Mouse (Mus musculus) forebrain, embryonic 13.5 days (tissue): ENCODE results near the gene Adamts4. TPM values are rescaled to one million over a fixed set of nuclear protein-coding genes. Genes with fewer than 3 reads are reported as not detected.

Source experiments
- ATAC-seq: fragments of 200-750 bp; cut with Nextera tagmentation; 2 replicates; pipeline ENCODE4 v1.8.0; 2017
- H3K27ac ChIP-seq: fragments of 300-500 bp; sonication (generic); 2 replicates; pipeline ENCODE4 v1.5.1; 2015; ENCODE audit warnings: inconsistent platforms, mild to moderate bottlenecking, moderate library complexity
- H3K27me3 ChIP-seq: fragments of 300-500 bp; sonication (generic); 2 replicates; pipeline ENCODE4 v1.6.1; 2015; ENCODE audit warnings: mild to moderate bottlenecking, inconsistent platforms
- H3K36me3 ChIP-seq: fragments of 300-500 bp; sonication (generic); 2 replicates; pipeline ENCODE4 v1.6.1; 2015; ENCODE audit warnings: mild to moderate bottlenecking, inconsistent platforms; ENCODE audit not compliant: poor library complexity, severe bottlenecking
- H3K4me1 ChIP-seq: fragments of 300-500 bp; sonication (generic); 2 replicates; pipeline ENCODE4 v1.6.1; 2015; ENCODE audit warnings: inconsistent platforms
- H3K4me2 ChIP-seq: fragments of 300-500 bp; sonication (generic); 2 replicates; pipeline ENCODE4 v1.6.1; 2015; ENCODE audit warnings: inconsistent platforms, mild to moderate bottlenecking, moderate library complexity
- H3K4me3 ChIP-seq: fragments of 300-500 bp; sonication (generic); 2 replicates; pipeline ENCODE4 v1.5.1; 2015; ENCODE audit warnings: mild to moderate bottlenecking, inconsistent platforms
- H3K9ac ChIP-seq: fragments of 300-500 bp; sonication (generic); 2 replicates; pipeline ENCODE4 v1.6.1; 2015; ENCODE audit warnings: mild to moderate bottlenecking, inconsistent platforms
- H3K9me3 ChIP-seq: fragments of 300-500 bp; sonication (generic); replicated peaks from 2 replicates; pipeline ENCODE4 v1.6.1; 2016; ENCODE audit warnings: inconsistent platforms
- WGBS: fragments of 180-500 bp; shearing (Covaris S2); methylation state at CpG from one replicate; pipeline ENCODE4 v1.1.7; 2015; 5-methylcytosine and 5-hydroxymethylcytosine counted together
- polyA plus RNA-seq: library from polyadenylated mRNA; unstranded; fragments of >200 nt; fragmentation: Nextera tagmentation; extraction: Ambion mirVana; gene quantifications from 2 replicates; pipeline ENCODE4 v1.2.1, GENCODE M21; 2015

The Adamts4 gene
- polyA plus RNA-seq, 1 experiment from 2014 or later, result 7.3 TPM

GRCm38 (mm10) chr1:171274171-171274570, 23.9 kb downstream of the Adamts4 start:
- H3K4me1 ChIP-seq, result peaks cover 27% of the 10 kb centered on the region
- H3K4me2 ChIP-seq, result no peak overlapping the region
- no peaks in the 10 kb centered on the region for H3K9me3 ChIP-seq
- no peak overlapping the region for H3K9ac ChIP-seq
- H3K36me3 ChIP-seq, result peaks cover 69% of the 10 kb centered on the region
- H3K27ac ChIP-seq, result no peak overlapping the region
- WGBS, result 93% methylated on average over 12 of the region's 12 CpGs
- H3K27me3 ChIP-seq, result no peaks in the 10 kb centered on the region
- ATAC-seq, result no peak
- no peak overlapping the region for H3K4me3 ChIP-seq

DNA sequence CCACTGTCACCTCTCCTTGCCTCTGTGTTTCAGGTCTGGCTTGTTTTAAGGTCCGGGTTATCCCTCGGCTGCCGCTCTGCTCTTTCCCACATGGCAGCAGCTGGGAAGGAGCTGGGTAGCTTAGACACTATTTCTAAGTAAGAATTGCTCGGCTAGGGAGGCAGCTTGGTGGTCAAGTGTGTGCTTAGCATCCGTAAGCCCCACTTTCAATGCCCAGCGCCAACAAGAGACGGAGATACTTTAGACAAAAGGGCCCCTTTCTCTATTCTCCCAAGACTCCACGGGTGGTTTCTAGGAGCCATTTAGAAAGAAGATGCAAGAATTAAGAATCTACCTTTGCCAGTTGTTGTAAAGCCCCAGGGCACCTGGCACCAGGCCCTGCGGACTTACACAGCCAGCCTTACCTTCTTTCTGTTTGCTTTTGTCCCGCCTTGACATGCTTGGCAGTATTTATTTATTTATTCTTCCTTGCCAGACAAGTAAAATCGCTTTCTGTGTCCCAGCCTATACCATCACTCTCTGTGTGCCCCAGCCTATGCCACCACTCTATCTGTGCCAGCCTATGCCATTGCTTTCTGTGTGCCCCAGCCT, 25.0 kb downstream of the Adamts4 start:
- Histone ChIP-seq H3K9ac (no peak overlapping the region), H3K27me3 (no peaks in the 10 kb centered on the region), H3K9me3 (no peaks in the 10 kb centered on the region), H3K27ac (no peak overlapping the region), H3K4me2 (no peak overlapping the region), H3K4me3 (no peak overlapping the region), H3K4me1 (peaks cover 31% of the 10 kb centered on the region), H3K36me3 (peaks cover 69% of the 10 kb centered on the region)
- 74% methylated on average over 11 of the region's 11 CpGs for WGBS
- ATAC-seq, result no peak

DNA sequence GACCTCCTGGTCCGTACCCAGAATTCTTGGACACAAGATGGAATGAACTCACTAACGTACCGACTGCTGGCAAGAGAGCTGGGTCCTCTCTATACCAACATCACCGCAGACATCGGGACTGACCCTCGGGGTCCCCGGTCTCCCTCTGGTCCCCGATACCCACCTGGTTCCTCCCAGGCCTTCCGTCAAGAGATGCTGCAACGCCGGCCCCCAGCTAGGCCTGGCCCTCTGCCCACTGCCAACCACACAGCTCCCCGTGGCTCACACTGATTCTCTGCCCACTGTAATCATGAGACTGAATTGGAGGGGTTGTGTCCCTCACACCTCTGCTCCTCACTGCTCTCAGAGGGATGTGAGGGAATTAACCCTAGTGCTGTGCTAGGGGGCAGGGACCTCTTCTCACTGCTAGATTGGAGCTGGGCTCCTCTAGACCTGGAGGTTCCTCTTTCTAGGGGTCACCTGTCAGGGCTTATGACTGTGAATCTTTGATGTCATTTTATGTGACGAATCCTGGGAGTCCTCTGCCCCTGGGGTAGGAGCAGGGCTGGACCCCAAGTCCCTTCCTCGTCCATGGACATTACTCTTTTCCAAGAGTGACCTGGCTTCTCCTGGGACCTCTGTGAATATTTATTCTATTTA, 26.0 kb downstream of the Adamts4 start:
- H3K9ac ChIP-seq, result no peak overlapping the region
- peaks cover 28% of the 10 kb centered on the region for H3K4me1 ChIP-seq
- ATAC-seq, result no peak
- H3K9me3 ChIP-seq, result no peaks in the 10 kb centered on the region
- peaks cover 69% of the 10 kb centered on the region for H3K36me3 ChIP-seq
- no peaks in the 10 kb centered on the region for H3K27me3 ChIP-seq
- H3K27ac ChIP-seq, result no peak overlapping the region
- no peak overlapping the region for H3K4me2 ChIP-seq
- WGBS, result 92% methylated on average over 14 of the region's 14 CpGs
- H3K4me3 ChIP-seq, result no peak overlapping the region

GRCm38 (mm10) chr1:171277736-171278135, 27.5 kb downstream of the Adamts4 start:
- peaks cover 66% of the 10 kb centered on the region for H3K36me3 ChIP-seq

GRCm38 (mm10) chr1:171278436-171278835, 28.2 kb downstream of the Adamts4 start:
- 94% methylated on average over 8 of the region's 8 CpGs for WGBS
- no peak for ATAC-seq
- H3K27me3 ChIP-seq, result no peaks in the 10 kb centered on the region
- no peak overlapping the region for H3K4me3 ChIP-seq
- H3K36me3 ChIP-seq, result peaks cover 66% of the 10 kb centered on the region
- H3K4me2 ChIP-seq, result no peak overlapping the region
- H3K9ac ChIP-seq, result no peak overlapping the region
- no peak overlapping the region for H3K27ac ChIP-seq
- no peaks in the 10 kb centered on the region for H3K9me3 ChIP-seq
- peaks cover 24% of the 10 kb centered on the region for H3K4me1 ChIP-seq

More at GRCm38 (mm10) chr1:171277736-171278135, 27.5 kb downstream of the Adamts4 start:
- 85% methylated on average over 10 of the region's 10 CpGs for WGBS
- Histone ChIP-seq H3K4me1 (peaks cover 24% of the 10 kb centered on the region), H3K4me3 (no peak overlapping the region), H3K27me3 (no peaks in the 10 kb centered on the region), H3K27ac (no peak overlapping the region), H3K9me3 (no peaks in the 10 kb centered on the region), H3K4me2 (no peak overlapping the region), H3K9ac (no peak overlapping the region)
- ATAC-seq, result no peak

- H3K27me3 ChIP-seq, result no peaks in the 10 kb centered on the region
- H3K27ac ChIP-seq, result no peak overlapping the region
- no peak overlapping the region for H3K4me3 ChIP-seq
- peaks cover 24% of the 10 kb centered on the region for H3K4me1 ChIP-seq
- no peak for ATAC-seq
- H3K4me2 ChIP-seq, result peak overlapping the region; percentile 89; the same call in 1 of the 2 replicates
- peaks cover 66% of the 10 kb centered on the region for H3K36me3 ChIP-seq
- H3K9ac ChIP-seq, result no peak overlapping the region
- 89% methylated on average over 14 of the region's 14 CpGs for whole genome bisulfite sequencing
- no peaks in the 10 kb centered on the region for H3K9me3 ChIP-seq
Observed at GRCm38 (mm10) chr1:171279012-171279705, 28.9 kb downstream of the Adamts4 start.

DNA sequence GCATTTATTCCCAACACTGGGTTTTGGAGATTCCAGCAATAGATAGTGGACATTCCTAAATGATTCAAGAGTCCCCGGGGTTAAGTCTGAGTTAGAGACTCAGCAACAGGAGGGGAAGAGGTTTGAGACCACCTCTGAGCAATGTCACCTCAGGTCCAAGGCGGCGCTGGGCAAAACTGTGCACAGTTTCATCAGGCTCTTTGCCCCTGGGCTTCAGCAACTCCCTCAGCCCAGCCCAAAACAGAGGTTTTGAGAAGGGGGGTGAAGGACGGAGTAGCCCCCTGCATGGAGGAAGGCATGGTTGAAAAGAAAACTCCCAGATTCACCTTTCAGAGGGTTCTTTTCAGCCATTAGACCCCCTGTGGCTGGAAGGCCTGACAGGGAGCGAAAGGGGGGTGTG, 29.5 kb downstream of the Adamts4 start:
- peak overlapping the region; percentile 89 for H3K4me2 ChIP-seq
- peaks cover 65% of the 10 kb centered on the region for H3K36me3 ChIP-seq
- no peak for ATAC-seq
- 53% methylated on average over 5 of the region's 5 CpGs for WGBS
- peak overlapping the region; percentile 84 for H3K9ac ChIP-seq
- peaks cover 24% of the 10 kb centered on the region for H3K4me1 ChIP-seq
- peak overlapping the region; percentile 70 for H3K4me3 ChIP-seq
- no peak overlapping the region for H3K27ac ChIP-seq
- no peaks in the 10 kb centered on the region for H3K9me3 ChIP-seq
- no peaks in the 10 kb centered on the region for H3K27me3 ChIP-seq

DNA sequence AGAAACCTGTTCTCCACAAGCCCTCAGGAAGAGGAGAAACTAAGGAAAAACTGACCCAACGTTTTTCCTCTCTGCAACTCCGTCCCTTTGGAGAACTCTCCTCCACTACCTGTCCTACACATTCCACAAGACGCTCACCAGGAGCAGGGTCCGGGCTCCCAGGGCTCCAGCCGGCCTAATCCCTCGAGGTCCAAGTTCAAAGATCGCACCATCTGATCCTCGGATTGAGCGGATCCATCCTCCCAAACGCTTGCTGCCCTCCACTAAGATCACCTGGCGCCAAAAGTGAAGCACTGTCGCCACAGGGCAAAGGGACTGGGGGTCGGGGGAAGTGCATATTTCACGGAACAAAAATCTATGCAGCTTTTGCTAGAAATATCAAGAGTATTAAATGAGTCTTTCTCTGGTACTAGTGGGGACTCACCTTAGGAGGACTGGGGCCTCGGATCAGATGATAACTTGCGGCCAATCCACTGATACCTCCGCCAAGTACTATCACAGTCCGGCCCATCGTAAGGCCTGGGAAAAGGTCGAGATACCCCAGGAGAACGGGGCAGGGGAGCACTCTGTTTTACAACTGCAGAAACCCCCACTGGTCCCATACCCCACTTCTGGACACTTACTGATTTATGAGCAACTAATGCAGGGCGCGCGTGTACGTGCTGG, 30.2 kb downstream of the Adamts4 start:
- no peak overlapping the region; the same call in 1 of the 2 replicates for H3K27ac ChIP-seq
- H3K4me2 ChIP-seq, result peak overlapping the region; percentile 89
- H3K4me1 ChIP-seq, result peaks cover 24% of the 10 kb centered on the region
- H3K4me3 ChIP-seq, result peak overlapping the region; percentile 70
- peaks cover 65% of the 10 kb centered on the region for H3K36me3 ChIP-seq
- H3K9me3 ChIP-seq, result no peaks in the 10 kb centered on the region
- no peak; the same call in 1 of the 2 replicates for ATAC-seq
- under 1% methylated on average over 25 of the region's 25 CpGs for WGBS
- H3K9ac ChIP-seq, result peak overlapping the region; percentile 84
- no peaks in the 10 kb centered on the region for H3K27me3 ChIP-seq

DNA sequence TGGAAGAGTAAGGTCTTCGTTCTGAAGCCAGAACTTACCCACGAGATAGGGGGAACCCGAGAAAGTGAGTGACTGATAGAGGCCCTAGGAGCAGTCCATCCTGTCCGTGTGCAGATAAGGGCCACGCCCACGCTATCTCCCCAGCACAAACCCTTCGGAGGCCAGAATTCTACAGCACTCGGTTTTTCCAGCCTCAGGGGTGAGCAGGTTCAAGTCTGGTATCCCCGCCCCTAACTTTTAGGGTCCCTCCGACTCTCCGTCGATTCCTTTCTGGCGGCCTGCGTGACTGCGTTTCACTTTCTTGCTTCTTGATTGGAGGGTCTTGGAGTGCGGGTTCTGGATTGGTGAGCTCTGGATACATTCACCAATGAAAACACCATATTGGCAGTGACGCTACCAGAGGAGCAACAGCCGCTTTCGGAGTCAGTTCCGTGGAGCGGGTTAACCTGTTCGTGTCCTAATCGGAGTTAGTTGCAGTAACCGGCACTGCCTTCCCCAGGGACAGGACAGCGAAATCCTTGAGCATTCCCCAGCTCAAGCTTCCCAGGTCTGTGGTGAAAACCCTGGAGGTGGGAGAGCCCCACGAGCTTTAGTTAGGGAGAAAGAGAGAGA, 30.8 kb downstream of the Adamts4 start, which contains the start of gene Ppox:
Gene Ppox (minus strand): TSS at position 271 of the 612 bp plus-strand sequence.
- peak within 1 kb of the TSS; percentile 77 for H3K27ac ChIP-seq
- WGBS, result 0% methylated on average over 26 of the region's 26 CpGs
- no peaks in the 10 kb centered on the region for H3K27me3 ChIP-seq
- H3K9ac ChIP-seq, result peak within 1 kb of the TSS; percentile 84
- H3K4me1 ChIP-seq, result peaks cover 31% of the 10 kb centered on the region
- ATAC-seq, result peak; percentile 99
- H3K36me3 ChIP-seq, result peaks cover 65% of the 10 kb centered on the region
- peak within 1 kb of the TSS; percentile 70 for H3K4me3 ChIP-seq
- peak within 1 kb of the TSS; percentile 89 for H3K4me2 ChIP-seq
- H3K9me3 ChIP-seq, result no peaks in the 10 kb centered on the region

GRCm38 (mm10) chr1:171281528-171281923, 31.3 kb downstream of the Adamts4 start:
- WGBS, result 1% methylated on average over 10 of the region's 10 CpGs
- peaks cover 65% of the 10 kb centered on the region for H3K36me3 ChIP-seq

DNA sequence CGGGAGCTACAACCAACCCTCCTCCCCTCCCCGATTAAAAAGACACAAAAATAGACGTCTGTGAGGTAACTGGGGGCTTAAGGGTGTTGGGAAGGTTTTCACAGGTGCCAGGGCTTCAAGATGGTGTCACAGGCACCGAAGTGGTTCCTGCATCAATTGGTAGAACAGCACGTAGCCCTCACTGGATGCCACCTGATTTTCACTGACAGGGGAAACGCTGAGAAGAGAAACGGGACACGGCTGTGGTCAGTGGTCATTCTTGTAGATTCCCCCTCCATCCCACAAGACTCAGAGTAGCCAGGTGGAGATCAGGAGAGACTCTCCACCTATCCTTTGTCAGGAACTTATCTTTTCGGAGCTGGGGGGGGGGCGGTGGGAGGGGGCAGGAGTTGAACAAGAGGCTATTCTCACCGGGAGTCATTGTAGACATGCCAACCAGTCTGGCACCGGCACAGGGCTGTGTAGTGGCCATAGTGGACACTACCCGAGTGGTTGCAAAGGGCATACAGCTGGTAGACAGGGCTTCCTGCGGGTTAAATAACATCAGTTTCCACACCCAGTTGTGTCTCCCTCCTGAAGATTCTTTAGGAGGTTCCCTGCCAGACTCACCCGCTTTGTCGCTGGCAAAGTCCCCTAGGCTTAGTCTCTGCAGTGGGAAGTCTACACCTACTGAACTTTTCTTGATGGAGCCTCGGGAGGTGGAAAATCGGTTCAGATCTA, 32.0 kb downstream of the Adamts4 start:
- peaks cover 43% of the 10 kb centered on the region for H3K4me1 ChIP-seq
- H3K4me3 ChIP-seq, result no peak overlapping the region
- ATAC-seq, result no peak
- peak overlapping the region; percentile 77; the same call in 1 of the 2 replicates for H3K27ac ChIP-seq
- no peaks in the 10 kb centered on the region for H3K9me3 ChIP-seq
- H3K9ac ChIP-seq, result no peak overlapping the region
- 83% methylated on average over 18 of the region's 18 CpGs for WGBS
- peaks cover 61% of the 10 kb centered on the region for H3K36me3 ChIP-seq
- peak overlapping the region; percentile 89 for H3K4me2 ChIP-seq
- no peaks in the 10 kb centered on the region for H3K27me3 ChIP-seq

More at GRCm38 (mm10) chr1:171281528-171281923, 31.3 kb downstream of the Adamts4 start:
- H3K4me2 ChIP-seq, result peak overlapping the region; percentile 89
- H3K27me3 ChIP-seq, result no peaks in the 10 kb centered on the region
- H3K4me3 ChIP-seq, result peak overlapping the region; percentile 70
- peak; percentile 48 for ATAC-seq
- peak overlapping the region; percentile 64 for H3K9ac ChIP-seq
- no peaks in the 10 kb centered on the region for H3K9me3 ChIP-seq
- peaks cover 36% of the 10 kb centered on the region for H3K4me1 ChIP-seq
- peak overlapping the region; percentile 77 for H3K27ac ChIP-seq
